15 mouse cellular contexts compared by ENCODE assay signal in genomic region chr1:183573621-183574585, GRCm38 (mm10).
DNase-seq lines count a peak whose midpoint lies in the region; ATAC-seq lines count a peak whose summit lies in the region.
"Had no signal": no experiment of that assay in that cellular context is flagged by ENCODE, and none has a peak within 500 bp of the region (broad histone marks: within the 10 kb centered on the region; RNA-seq: fewer than 3 reads in every experiment).

No protein-coding gene starts in this region.

- 0 out of 2 replicates have a peak overlapping the region, but pooled peaks have one; percentile 13 for H3K27ac ChIP-seq in forebrain, embryonic 10.5 days
- no peak overlapping the region for H3K27ac ChIP-seq in forebrain, embryonic 13.5 days
- no peak overlapping the region for H3K27ac ChIP-seq in kidney, embryonic 15.5 days
- no peak overlapping the region for H3K27ac ChIP-seq in liver, embryonic 11.5 days (ENCODE audit: low read depth, low read length)
- H3K27ac ChIP-seq: heart, embryonic 13.5 days; limb, embryonic 15.5 days had no signal

- no peaks in the 10 kb centered on the region for H3K27me3 ChIP-seq in forebrain, embryonic 10.5 days (ENCODE audit: poor library complexity, severe bottlenecking)
- no peaks in the 10 kb centered on the region for H3K27me3 ChIP-seq in forebrain, embryonic 13.5 days
- H3K27me3 ChIP-seq in kidney, embryonic 15.5 days: no peaks in the 10 kb centered on the region
- H3K27me3 ChIP-seq in liver, embryonic 11.5 days (replicated peaks; ENCODE audit: control insufficient read depth, insufficient read depth, low read length): no peaks in the 10 kb centered on the region
- H3K27me3 ChIP-seq: heart, embryonic 13.5 days; limb, embryonic 15.5 days had no signal

- no peak for DNase-seq in forebrain, embryonic 10.5 days (ENCODE audit: extremely low spot score, low spot score)
- DNase-seq in 3134 (ENCODE audit: extremely low read depth, insufficient read length, low spot score): peak; percentile 66
- peak; percentile 99 for DNase-seq in 3T3-L1 (ENCODE audit: low read depth, low spot score)
- peak; percentile 77 for DNase-seq in brain, adult 2 months (ENCODE audit: low read depth, low spot score)
- no peak for DNase-seq in urinary bladder, postnatal 25 days (ENCODE audit: low spot score)
- no peak for DNase-seq in liver, embryonic 11.5 days (ENCODE audit: low spot score)
- DNase-seq: cerebellum, adult 8-10 months; kidney, adult 2 months; kidney, postnatal 25 days; lung, adult 18-20 months; thymus, adult 18-20 months had no signal

- no peak overlapping the region for H3K9ac ChIP-seq in forebrain, embryonic 13.5 days
- H3K9ac ChIP-seq in kidney, embryonic 15.5 days: no peak overlapping the region
- no peak overlapping the region for H3K9ac ChIP-seq in liver, embryonic 11.5 days (ENCODE audit: low read depth, low read length)
- H3K9ac ChIP-seq: heart, embryonic 13.5 days; limb, embryonic 15.5 days had no signal

- H3K4me2 ChIP-seq in forebrain, embryonic 13.5 days: no peak overlapping the region
- H3K4me2 ChIP-seq in kidney, embryonic 15.5 days: no peak overlapping the region
- H3K4me2 ChIP-seq in liver, embryonic 11.5 days: no peak overlapping the region
- H3K4me2 ChIP-seq: heart, embryonic 13.5 days; limb, embryonic 15.5 days had no signal

- H3K9me3 ChIP-seq in forebrain, embryonic 10.5 days: no peaks in the 10 kb centered on the region; the same call in 1 of the 2 replicates
- no peaks in the 10 kb centered on the region; the same call in 1 of the 2 replicates for H3K9me3 ChIP-seq in forebrain, embryonic 13.5 days (replicated peaks)
- no peaks in the 10 kb centered on the region for H3K9me3 ChIP-seq in kidney, embryonic 15.5 days (replicated peaks)
- no peaks in the 10 kb centered on the region for H3K9me3 ChIP-seq in liver, embryonic 11.5 days (ENCODE audit: control insufficient read depth, low read length)
- H3K9me3 ChIP-seq: limb, embryonic 15.5 days had no signal

- no peak for ATAC-seq in forebrain, embryonic 13.5 days
- ATAC-seq in kidney, embryonic 15.5 days (replicated peaks; ENCODE audit: low FRiP score): no peak
- ATAC-seq in liver, embryonic 11.5 days (replicated peaks; ENCODE audit: low FRiP score): no peak

- no peaks in the 10 kb centered on the region for H3K36me3 ChIP-seq in forebrain, embryonic 10.5 days (replicated peaks)
- H3K36me3 ChIP-seq in forebrain, embryonic 13.5 days (ENCODE audit: poor library complexity, severe bottlenecking): no peaks in the 10 kb centered on the region
- H3K36me3 ChIP-seq in kidney, embryonic 15.5 days: no peaks in the 10 kb centered on the region
- no peaks in the 10 kb centered on the region for H3K36me3 ChIP-seq in liver, embryonic 11.5 days (ENCODE audit: control insufficient read depth, insufficient read depth, low read length)
- H3K36me3 ChIP-seq: heart, embryonic 13.5 days; limb, embryonic 15.5 days had no signal

- 52% methylated on average over 10 of the region's 10 CpGs for WGBS in forebrain, embryonic 10.5 days
- WGBS in forebrain, embryonic 13.5 days: 46% methylated on average over 10 of the region's 10 CpGs
- 73% methylated on average over 10 of the region's 10 CpGs for WGBS in kidney, embryonic 15.5 days
- WGBS in liver, embryonic 11.5 days: 72% methylated on average over 10 of the region's 10 CpGs

- no peak overlapping the region for H3K4me3 ChIP-seq in forebrain, embryonic 10.5 days
- no peak overlapping the region for H3K4me3 ChIP-seq in forebrain, embryonic 13.5 days
- H3K4me3 ChIP-seq in kidney, embryonic 15.5 days (replicated peaks): no peak overlapping the region
- no peak overlapping the region for H3K4me3 ChIP-seq in liver, embryonic 11.5 days (ENCODE audit: low read depth, low read length)
- H3K4me3 ChIP-seq: heart, embryonic 13.5 days; limb, embryonic 15.5 days had no signal

- peaks cover 9% of the 10 kb centered on the region for H3K4me1 ChIP-seq in forebrain, embryonic 10.5 days
- H3K4me1 ChIP-seq in forebrain, embryonic 13.5 days: peaks cover 6% of the 10 kb centered on the region; the same call in 1 of the 2 replicates
- no peaks in the 10 kb centered on the region for H3K4me1 ChIP-seq in kidney, embryonic 15.5 days
- no peaks in the 10 kb centered on the region for H3K4me1 ChIP-seq in liver, embryonic 11.5 days (replicated peaks; ENCODE audit: control insufficient read depth, insufficient read depth, low read length)
- H3K4me1 ChIP-seq: heart, embryonic 13.5 days had no signal

Comparison
In these comparisons a context has a peak if more than half of its experiments do, and no peak if none do; other contexts are left out.
1. DNase-seq: peak in 3134 (single experiment), 3T3-L1 (single experiment) and brain, adult 2 months (single experiment); none in forebrain, embryonic 10.5 days (single experiment), urinary bladder, postnatal 25 days (single experiment) and liver, embryonic 11.5 days (single experiment).